Mouse (Mus musculus) liver, embryonic 14.5 days (tissue): ENCODE measurements around the gene Pglyrp2.

Source experiments
- CTCF ChIP-seq: IDR thresholded peaks from 2 replicates; pipeline ENCODE4 v1.5.1; 2016; ENCODE audit warnings: antibody characterized with exemption, low read depth, control low read depth
- EP300 ChIP-seq: IDR thresholded peaks from 2 replicates; pipeline ENCODE4 v1.6.1; 2016; ENCODE audit warnings: antibody characterized with exemption, low read depth

DNA sequence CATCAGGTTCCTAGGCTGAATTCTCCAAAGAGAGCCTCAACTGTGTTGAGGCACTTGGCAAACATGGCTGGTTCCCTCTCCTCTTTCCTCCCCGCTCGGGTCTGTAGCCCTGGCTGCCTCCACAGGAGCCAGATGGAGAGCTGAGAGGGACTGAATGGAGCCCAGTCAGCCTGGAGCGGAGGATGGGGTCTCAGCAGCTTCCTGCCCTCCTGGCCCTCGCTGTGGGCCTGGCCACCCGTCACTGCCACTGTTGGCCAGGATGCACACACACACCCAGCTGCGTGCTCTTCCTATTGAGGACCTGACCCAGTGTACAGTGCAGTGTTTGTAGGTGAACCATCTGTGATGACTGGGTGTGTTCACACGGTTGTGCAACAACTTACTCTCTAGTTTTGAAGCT, 48.2 kb upstream of the Pglyrp2 start:
- TF ChIP-seq CTCF (no peak), EP300 (no peak)
